Mouse (Mus musculus): ENCODE measurements around the gene Ccdc170. TPM values are rescaled to one million over a fixed set of nuclear protein-coding genes. Genes with fewer than 3 reads are reported as not detected.

The Ccdc170 gene
- polyA plus RNA-seq, 1 experiment from 2014 or later, result 0.27 TPM

- Histone ChIP-seq H3K27ac (ENCODE audit: low read depth, low read length) (no peak overlapping the region), H3K4me1 (ENCODE audit: control insufficient read depth, insufficient read depth, low read length) (no peaks in the 10 kb centered on the region), H3K9ac (replicated peaks; ENCODE audit: low read depth, low read length) (no peak overlapping the region), H3K27me3 (ENCODE audit: control insufficient read depth, insufficient read depth, low read length) (no peaks in the 10 kb centered on the region), H3K36me3 (ENCODE audit: control insufficient read depth, insufficient read depth, low read length) (no peaks in the 10 kb centered on the region), H3K4me3 (ENCODE audit: low read depth, low read length) (no peak overlapping the region), H3K4me2 (ENCODE audit: low read depth, low read length) (no peak overlapping the region), H3K9me3 (ENCODE audit: control insufficient read depth, low read length) (no peaks in the 10 kb centered on the region)
- WGBS, result 77% methylated on average over 3 of the region's 3 CpGs
- no peak for ATAC-seq (ENCODE audit: low read depth)
These were observed 6.9 kb upstream of the Ccdc170 start for GRCm38 (mm10) chr10:4475431-4475830.

GRCm38 (mm10) chr10:4476604-4477003 is 5.7 kb upstream of the Ccdc170 start:
- H3K27ac ChIP-seq (ENCODE audit: low read depth, low read length), result no peak overlapping the region
- no peak overlapping the region for H3K9ac ChIP-seq (replicated peaks; ENCODE audit: low read depth, low read length)
- H3K27me3 ChIP-seq (ENCODE audit: control insufficient read depth, insufficient read depth, low read length), result no peaks in the 10 kb centered on the region
- WGBS, result 97% methylated on average over 5 of the region's 5 CpGs
- no peaks in the 10 kb centered on the region for H3K36me3 ChIP-seq (ENCODE audit: control insufficient read depth, insufficient read depth, low read length)
- no peak for ATAC-seq (ENCODE audit: low read depth)
- H3K4me3 ChIP-seq (ENCODE audit: low read depth, low read length), result no peak overlapping the region
- H3K4me2 ChIP-seq (ENCODE audit: low read depth, low read length), result no peak overlapping the region
- no peaks in the 10 kb centered on the region for H3K9me3 ChIP-seq (ENCODE audit: control insufficient read depth, low read length)
- H3K4me1 ChIP-seq (ENCODE audit: control insufficient read depth, insufficient read depth, low read length), result no peaks in the 10 kb centered on the region

- H3K27ac ChIP-seq (ENCODE audit: low read depth, low read length), result no peak overlapping the region
- WGBS, result 61% methylated on average over 3 of the region's 3 CpGs
- no peak overlapping the region for H3K9ac ChIP-seq (replicated peaks; ENCODE audit: low read depth, low read length)
- H3K9me3 ChIP-seq (ENCODE audit: control insufficient read depth, low read length), result no peaks in the 10 kb centered on the region
- H3K4me1 ChIP-seq (ENCODE audit: control insufficient read depth, insufficient read depth, low read length), result no peaks in the 10 kb centered on the region
- no peak for ATAC-seq (ENCODE audit: low read depth)
- H3K4me2 ChIP-seq (ENCODE audit: low read depth, low read length), result no peak overlapping the region
- H3K27me3 ChIP-seq (ENCODE audit: control insufficient read depth, insufficient read depth, low read length), result no peaks in the 10 kb centered on the region
- no peak overlapping the region for H3K4me3 ChIP-seq (ENCODE audit: low read depth, low read length)
- no peaks in the 10 kb centered on the region for H3K36me3 ChIP-seq (ENCODE audit: control insufficient read depth, insufficient read depth, low read length)
These were observed 1.4 kb upstream of the Ccdc170 start for GRCm38 (mm10) chr10:4480929-4481328.

GRCm38 (mm10) chr10:4481695-4482094 is 607 bp upstream of the Ccdc170 start:
- Histone ChIP-seq H3K9ac (replicated peaks; ENCODE audit: low read depth, low read length) (no peak overlapping the region), H3K4me2 (ENCODE audit: low read depth, low read length) (no peak overlapping the region), H3K4me3 (ENCODE audit: low read depth, low read length) (no peak overlapping the region), H3K27me3 (ENCODE audit: control insufficient read depth, insufficient read depth, low read length) (no peaks in the 10 kb centered on the region), H3K9me3 (ENCODE audit: control insufficient read depth, low read length) (no peaks in the 10 kb centered on the region), H3K4me1 (ENCODE audit: control insufficient read depth, insufficient read depth, low read length) (no peaks in the 10 kb centered on the region), H3K36me3 (ENCODE audit: control insufficient read depth, insufficient read depth, low read length) (no peaks in the 10 kb centered on the region), H3K27ac (ENCODE audit: low read depth, low read length) (no peak overlapping the region)
- WGBS, result 86% methylated on average over 8 of the region's 8 CpGs
- ATAC-seq (ENCODE audit: low read depth), result no peak

GRCm38 (mm10) chr10:4483848-4484247 is 1.5 kb downstream of the Ccdc170 start:
- no peak overlapping the region for H3K4me3 ChIP-seq (ENCODE audit: low read depth, low read length)
- no peaks in the 10 kb centered on the region for H3K27me3 ChIP-seq (ENCODE audit: control insufficient read depth, insufficient read depth, low read length)
- H3K4me1 ChIP-seq (ENCODE audit: control insufficient read depth, insufficient read depth, low read length), result no peaks in the 10 kb centered on the region
- H3K4me2 ChIP-seq (ENCODE audit: low read depth, low read length), result no peak overlapping the region
- no peak overlapping the region for H3K27ac ChIP-seq (ENCODE audit: low read depth, low read length)
- no peaks in the 10 kb centered on the region for H3K9me3 ChIP-seq (ENCODE audit: control insufficient read depth, low read length)
- H3K9ac ChIP-seq (replicated peaks; ENCODE audit: low read depth, low read length), result no peak overlapping the region
- ATAC-seq (ENCODE audit: low read depth), result no peak
- H3K36me3 ChIP-seq (ENCODE audit: control insufficient read depth, insufficient read depth, low read length), result no peaks in the 10 kb centered on the region
- WGBS, result 79% methylated on average over 1 of the region's 1 CpGs

GRCm38 (mm10) chr10:4484986-4485385 is 2.7 kb downstream of the Ccdc170 start:
- Histone ChIP-seq H3K36me3 (ENCODE audit: control insufficient read depth, insufficient read depth, low read length) (no peaks in the 10 kb centered on the region), H3K4me3 (ENCODE audit: low read depth, low read length) (no peak overlapping the region), H3K4me2 (ENCODE audit: low read depth, low read length) (no peak overlapping the region), H3K4me1 (ENCODE audit: control insufficient read depth, insufficient read depth, low read length) (no peaks in the 10 kb centered on the region), H3K27me3 (ENCODE audit: control insufficient read depth, insufficient read depth, low read length) (no peaks in the 10 kb centered on the region), H3K27ac (ENCODE audit: low read depth, low read length) (no peak overlapping the region), H3K9me3 (ENCODE audit: control insufficient read depth, low read length) (no peaks in the 10 kb centered on the region), H3K9ac (replicated peaks; ENCODE audit: low read depth, low read length) (no peak overlapping the region)
- no peak for ATAC-seq (ENCODE audit: low read depth)
- 70% methylated on average over 9 of the region's 9 CpGs for WGBS

GRCm38 (mm10) chr10:4489865-4490264 is 7.6 kb downstream of the Ccdc170 start:
- 74% methylated on average over 5 of the region's 5 CpGs for WGBS
- Histone ChIP-seq H3K4me3 (ENCODE audit: low read depth, low read length) (no peak overlapping the region), H3K4me1 (ENCODE audit: control insufficient read depth, insufficient read depth, low read length) (no peaks in the 10 kb centered on the region), H3K9me3 (ENCODE audit: control insufficient read depth, low read length) (no peaks in the 10 kb centered on the region), H3K36me3 (ENCODE audit: control insufficient read depth, insufficient read depth, low read length) (no peaks in the 10 kb centered on the region), H3K27me3 (ENCODE audit: control insufficient read depth, insufficient read depth, low read length) (no peaks in the 10 kb centered on the region), H3K27ac (ENCODE audit: low read depth, low read length) (no peak overlapping the region), H3K4me2 (ENCODE audit: low read depth, low read length) (no peak overlapping the region), H3K9ac (replicated peaks; ENCODE audit: low read depth, low read length) (no peak overlapping the region)
- no peak for ATAC-seq (ENCODE audit: low read depth)

- H3K4me3 ChIP-seq (ENCODE audit: low read depth, low read length), result no peak overlapping the region
- no peak overlapping the region for H3K27ac ChIP-seq (ENCODE audit: low read depth, low read length)
- no peak for ATAC-seq (ENCODE audit: low read depth)
- 57% methylated on average over 2 of the region's 3 CpGs for WGBS
- H3K36me3 ChIP-seq (ENCODE audit: control insufficient read depth, insufficient read depth, low read length), result no peaks in the 10 kb centered on the region
- no peak overlapping the region for H3K9ac ChIP-seq (replicated peaks; ENCODE audit: low read depth, low read length)
- no peaks in the 10 kb centered on the region for H3K9me3 ChIP-seq (ENCODE audit: control insufficient read depth, low read length)
- no peaks in the 10 kb centered on the region for H3K27me3 ChIP-seq (ENCODE audit: control insufficient read depth, insufficient read depth, low read length)
- H3K4me1 ChIP-seq (ENCODE audit: control insufficient read depth, insufficient read depth, low read length), result no peaks in the 10 kb centered on the region
- no peak overlapping the region for H3K4me2 ChIP-seq (ENCODE audit: low read depth, low read length)
These were observed 9.0 kb downstream of the Ccdc170 start for GRCm38 (mm10) chr10:4491281-4491680.

- WGBS, result 38% methylated on average over 1 of the region's 1 CpGs
- H3K4me1 ChIP-seq (ENCODE audit: control insufficient read depth, insufficient read depth, low read length), result no peaks in the 10 kb centered on the region
- H3K4me3 ChIP-seq (ENCODE audit: low read depth, low read length), result no peak overlapping the region
- H3K27ac ChIP-seq (ENCODE audit: low read depth, low read length), result no peak overlapping the region
- H3K9me3 ChIP-seq (ENCODE audit: control insufficient read depth, low read length), result no peaks in the 10 kb centered on the region
- H3K36me3 ChIP-seq (ENCODE audit: control insufficient read depth, insufficient read depth, low read length), result no peaks in the 10 kb centered on the region
- no peak overlapping the region for H3K9ac ChIP-seq (replicated peaks; ENCODE audit: low read depth, low read length)
- H3K27me3 ChIP-seq (ENCODE audit: control insufficient read depth, insufficient read depth, low read length), result no peaks in the 10 kb centered on the region
- no peak for ATAC-seq (ENCODE audit: low read depth)
- no peak overlapping the region for H3K4me2 ChIP-seq (ENCODE audit: low read depth, low read length)
These were observed 9.7 kb downstream of the Ccdc170 start for GRCm38 (mm10) chr10:4492045-4492444.

- Histone ChIP-seq H3K9me3 (ENCODE audit: control insufficient read depth, low read length) (no peaks in the 10 kb centered on the region), H3K4me1 (ENCODE audit: control insufficient read depth, insufficient read depth, low read length) (no peaks in the 10 kb centered on the region), H3K9ac (replicated peaks; ENCODE audit: low read depth, low read length) (no peak overlapping the region), H3K4me3 (ENCODE audit: low read depth, low read length) (no peak overlapping the region), H3K27ac (ENCODE audit: low read depth, low read length) (no peak overlapping the region), H3K4me2 (ENCODE audit: low read depth, low read length) (no peak overlapping the region), H3K36me3 (ENCODE audit: control insufficient read depth, insufficient read depth, low read length) (no peaks in the 10 kb centered on the region), H3K27me3 (ENCODE audit: control insufficient read depth, insufficient read depth, low read length) (no peaks in the 10 kb centered on the region)
- ATAC-seq (ENCODE audit: low read depth), result no peak
- WGBS, result 13% methylated on average over 4 of the region's 4 CpGs
These were observed 10.6 kb downstream of the Ccdc170 start for GRCm38 (mm10) chr10:4492909-4493308.
